Mouse (Mus musculus) heart, adult 11 months (tissue): ENCODE results near the gene Ccdc158.

Source experiments
- DNase-seq: peaks from one replicate; pipeline ENCODE4 v3.0.0; 2022

Ccdc158 gene

GRCm38 (mm10) chr5:92674859-92675573 lies at the start of gene Ccdc158:
Gene Ccdc158, minus strand, starts transcription at chr5:92675271.
- DNase-seq = peak; percentile 95

- DNase-seq = peak; percentile 71
Observed at GRCm38 (mm10) chr5:92721610-92722009, 46.5 kb upstream of the Ccdc158 start.

- peak; percentile 89 for DNase-seq
Observed at GRCm38 (mm10) chr5:92718856-92719255, 43.8 kb upstream of the Ccdc158 start.

GRCm38 (mm10) chr5:92717666-92718360 lies 42.7 kb upstream of the Ccdc158 start:
- DNase-seq = peak; percentile 64

GRCm38 (mm10) chr5:92715890-92716289 lies 40.8 kb upstream of the Ccdc158 start:
- DNase-seq = peak; percentile 17

- peak; percentile 73 for DNase-seq
Observed at GRCm38 (mm10) chr5:92715319-92715718, 40.2 kb upstream of the Ccdc158 start.

GRCm38 (mm10) chr5:92714886-92715285 lies 39.8 kb upstream of the Ccdc158 start:
- DNase-seq = no peak

- no peak for DNase-seq
Observed at GRCm38 (mm10) chr5:92712621-92713395, 37.7 kb upstream of the Ccdc158 start.

- DNase-seq = no peak
Observed at GRCm38 (mm10) chr5:92711666-92712290, 36.7 kb upstream of the Ccdc158 start.

GRCm38 (mm10) chr5:92710779-92711178 lies 35.7 kb upstream of the Ccdc158 start:
- DNase-seq = peak; percentile 79

GRCm38 (mm10) chr5:92707921-92708491 lies 32.9 kb upstream of the Ccdc158 start:
- DNase-seq = peak; percentile 65

GRCm38 (mm10) chr5:92703671-92704070 lies 28.6 kb upstream of the Ccdc158 start:
- DNase-seq = no peak

- DNase-seq = no peak
Observed at GRCm38 (mm10) chr5:92701750-92702149, 26.7 kb upstream of the Ccdc158 start.

GRCm38 (mm10) chr5:92698837-92699529 lies 23.9 kb upstream of the Ccdc158 start:
- peak; percentile 68 for DNase-seq

GRCm38 (mm10) chr5:92698131-92698836 lies 23.2 kb upstream of the Ccdc158 start:
- DNase-seq = peak; percentile 24

GRCm38 (mm10) chr5:92694316-92694995 lies 19.4 kb upstream of the Ccdc158 start:
- DNase-seq = peak; percentile 72

GRCm38 (mm10) chr5:92693744-92694143 lies 18.7 kb upstream of the Ccdc158 start:
- DNase-seq = peak; percentile 81

GRCm38 (mm10) chr5:92692206-92693007 lies 17.3 kb upstream of the Ccdc158 start:
- peak; percentile 90 for DNase-seq

- DNase-seq = peak; percentile 48
Observed at GRCm38 (mm10) chr5:92688569-92688968, 13.5 kb upstream of the Ccdc158 start.

- no peak for DNase-seq
Observed at GRCm38 (mm10) chr5:92688124-92688523, 13.1 kb upstream of the Ccdc158 start.
